Mouse (Mus musculus): ENCODE measurements at regions not wholly inside any gene's neighbourhood (a gene's known extent, or its start where the extent isn't known, plus 50 kb on each side); places are given as distances from the start of the nearest gene placed in this dataset.

GRCm38 (mm10) chr1:169338461-169338860 is 192.8 kb downstream of the Nuf2 start:
- TF ChIP-seq CTCF (IDR thresholded peaks at IDR 0.05; ENCODE audit: low read depth, low read length): no peak
- no peak for TF ChIP-seq POLR2A (IDR thresholded peaks at IDR 0.05; ENCODE audit: extremely low read depth, insufficient read depth, low read length)

Data from liver, adult 2 months (tissue).